Mouse (Mus musculus) thymus, adult 2 months (tissue): ENCODE measurements around the gene Lrp6.

Experiments
- CTCF ChIP-seq: fragments of 200-500 bp; IDR thresholded peaks from 2 replicates; pipeline ENCODE4 v1.5.1; 2012; ENCODE audit warnings: mild to moderate bottlenecking, control low read depth, low read length, moderate library complexity, borderline replicate concordance; ENCODE audit not compliant: control insufficient read depth, poor library complexity, insufficient read depth; ENCODE audit errors: extremely low read depth
- POLR2A ChIP-seq: fragments of 200-500 bp; IDR thresholded peaks from 2 replicates; pipeline ENCODE4 v1.6.1; 2012; ENCODE audit warnings: mild to moderate bottlenecking, low read length, control low read depth, moderate library complexity; ENCODE audit not compliant: control insufficient read depth, poor library complexity, insufficient read depth; ENCODE audit errors: extremely low read depth

GRCm38 (mm10) chr6:134579506-134579905 is 12.7 kb upstream of the Lrp6 start:
- TF ChIP-seq POLR2A (no peak), CTCF (no peak)
